Mouse (Mus musculus) brain, embryonic 14.5 days (tissue): ENCODE results near the gene Eif2ak2. TPM values are rescaled to one million over a fixed set of nuclear protein-coding genes. Genes with fewer than 3 reads are reported as not detected.

Experiments used
- DNase-seq: peaks from one replicate; pipeline ENCODE4 v3.0.0-alpha.2; 2011; ENCODE audit warnings: low read depth
- CTCF ChIP-seq: fragments of 200-500 bp; IDR thresholded peaks from 2 replicates; pipeline ENCODE4 v1.5.1; 2012; ENCODE audit warnings: inconsistent platforms, mild to moderate bottlenecking, moderate library complexity, borderline replicate concordance; ENCODE audit not compliant: insufficient read depth, insufficient read length; ENCODE audit errors: extremely low read depth
- POLR2A ChIP-seq: fragments of 200-500 bp; IDR thresholded peaks from 2 replicates; pipeline ENCODE4 v1.6.1; 2012; ENCODE audit warnings: mild to moderate bottlenecking, inconsistent platforms, borderline replicate concordance; ENCODE audit not compliant: poor library complexity, insufficient read depth, insufficient read length, severe bottlenecking; ENCODE audit errors: extremely low read depth
- polyA plus RNA-seq: library from polyadenylated mRNA; depleted of rRNA; stranded (reverse); fragments of >200 nt; gene quantifications from 2 replicates; pipeline ENCODE4 v1.2.3, GENCODE M21; 2012

Gene Eif2ak2
- polyA plus RNA-seq, 1 experiment, result 2.3 TPM

DNA sequence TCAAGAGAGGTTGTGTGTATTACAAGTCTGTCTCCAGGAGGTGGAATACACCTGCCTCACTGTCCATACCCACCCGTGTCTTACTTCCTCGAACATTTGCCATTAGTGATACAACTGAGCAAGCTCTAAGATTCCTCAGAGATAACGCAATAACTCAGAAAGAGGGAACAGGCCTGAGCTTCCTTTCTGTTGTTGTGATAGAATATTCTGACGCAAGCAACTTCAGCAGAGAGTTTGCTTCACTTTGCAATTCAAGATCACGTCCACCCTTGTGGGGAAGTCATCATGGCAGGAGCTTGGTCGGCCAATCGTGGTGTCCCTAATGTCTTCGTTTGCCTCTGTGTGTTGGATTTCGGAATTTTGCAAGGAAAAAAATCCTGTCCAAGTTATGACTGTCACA, 8.6 kb upstream of the Eif2ak2 start:
- TF ChIP-seq POLR2A (no peak), CTCF (no peak)
- no peak for DNase-seq

DNA sequence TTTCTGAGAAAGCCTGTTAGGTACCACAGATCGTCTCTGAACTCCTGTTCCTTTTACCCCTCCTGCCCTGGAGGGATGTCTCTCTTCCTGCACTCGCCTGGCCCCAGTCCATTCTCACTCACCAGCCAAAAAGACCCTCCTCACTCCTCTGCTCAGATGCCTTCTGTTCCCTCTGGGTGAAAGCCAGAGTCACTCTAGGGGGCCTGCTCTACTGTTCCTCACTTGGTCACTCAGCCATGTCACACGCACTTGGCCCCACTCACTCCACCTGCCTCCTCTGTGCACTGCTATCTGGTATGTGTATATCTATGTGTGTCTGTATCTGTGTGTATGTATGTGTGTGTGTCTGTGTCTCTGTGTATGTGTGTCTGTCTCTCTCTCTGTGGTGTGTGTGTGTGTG, 6.8 kb upstream of the Eif2ak2 start:
- peak; percentile 48 for DNase-seq
- TF ChIP-seq POLR2A, result no peak
- TF ChIP-seq CTCF, result no peak

DNA sequence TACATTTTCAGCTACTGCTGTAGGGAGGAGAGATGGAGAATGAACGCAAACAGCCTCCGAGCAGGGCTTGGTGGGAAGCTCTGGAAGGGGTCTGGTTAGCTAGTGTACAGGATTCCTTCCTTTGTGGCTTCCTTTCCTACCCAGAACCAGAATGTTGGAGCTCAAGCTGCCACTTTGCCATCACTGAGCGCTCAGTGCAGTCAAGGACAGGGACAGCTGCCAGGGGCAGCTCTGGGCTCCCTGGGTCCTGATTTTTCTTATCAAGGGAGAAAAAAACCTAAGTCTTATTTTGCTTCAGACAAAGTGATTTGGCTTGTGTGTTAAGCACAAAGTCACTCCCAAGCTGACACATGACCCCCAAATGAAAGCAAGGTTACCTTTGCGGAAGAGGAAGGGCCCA, 6.2 kb upstream of the Eif2ak2 start:
- no peak for DNase-seq
- TF ChIP-seq POLR2A, result no peak
- TF ChIP-seq CTCF, result no peak

DNA sequence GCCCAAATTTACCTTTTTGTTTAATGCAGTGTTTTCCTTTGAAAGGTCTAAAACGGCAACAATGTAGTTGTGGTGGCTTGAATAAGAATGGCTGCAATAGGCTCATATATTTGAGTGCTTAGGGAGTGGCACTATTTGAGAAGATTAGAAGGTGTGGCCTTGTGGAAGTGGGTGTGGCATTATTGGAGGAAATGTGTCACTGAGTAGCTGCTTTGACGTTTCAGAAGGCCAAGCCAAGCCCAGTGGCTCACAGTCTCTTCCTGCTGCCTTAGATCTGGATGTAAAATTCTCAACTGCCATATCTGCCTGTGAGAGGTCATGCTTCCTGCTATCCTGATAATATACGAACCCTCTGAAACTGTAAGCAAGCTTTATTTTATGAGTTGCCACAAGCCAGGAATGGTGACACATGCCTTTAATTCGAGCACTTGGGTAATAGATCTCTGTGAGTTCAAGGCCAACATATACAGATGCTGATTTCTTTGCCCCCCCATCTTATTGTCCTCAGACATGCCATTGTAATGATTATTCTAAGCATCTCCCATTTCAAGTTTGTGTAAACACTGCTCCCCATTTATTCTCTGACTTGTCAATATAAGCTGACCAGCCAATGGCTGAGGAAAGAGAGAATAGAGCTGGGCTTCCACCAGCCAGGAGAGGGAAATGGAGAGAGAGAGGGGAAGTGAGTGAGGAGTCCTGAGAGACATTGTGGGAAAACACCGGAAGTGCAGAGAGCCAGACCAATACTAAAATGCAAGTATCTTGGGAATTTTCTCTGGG, 3.1 kb upstream of the Eif2ak2 start:
- no peak for TF ChIP-seq POLR2A
- no peak for TF ChIP-seq CTCF
- DNase-seq, result no peak

DNA sequence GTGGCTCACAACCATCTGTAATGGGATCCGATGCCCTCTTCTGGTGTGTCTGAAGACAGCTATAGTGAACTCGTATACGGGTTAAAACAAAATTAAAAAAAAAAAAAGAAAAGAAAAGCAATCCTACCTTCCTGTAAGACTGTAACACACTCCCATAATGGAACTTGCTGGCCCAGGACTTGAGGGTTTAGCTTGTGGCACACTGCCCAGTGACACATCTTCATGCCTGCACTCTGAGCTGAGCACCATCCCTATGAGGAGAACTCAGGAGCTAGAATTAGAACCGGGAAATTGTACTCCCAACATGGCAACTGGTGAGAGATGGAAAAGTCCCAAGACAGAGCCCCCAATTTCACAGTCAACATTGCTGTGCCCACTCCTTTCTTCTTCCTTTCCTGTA, 918 bp upstream of the Eif2ak2 start:
- DNase-seq, result no peak
- TF ChIP-seq POLR2A (no peak), CTCF (no peak)

DNA sequence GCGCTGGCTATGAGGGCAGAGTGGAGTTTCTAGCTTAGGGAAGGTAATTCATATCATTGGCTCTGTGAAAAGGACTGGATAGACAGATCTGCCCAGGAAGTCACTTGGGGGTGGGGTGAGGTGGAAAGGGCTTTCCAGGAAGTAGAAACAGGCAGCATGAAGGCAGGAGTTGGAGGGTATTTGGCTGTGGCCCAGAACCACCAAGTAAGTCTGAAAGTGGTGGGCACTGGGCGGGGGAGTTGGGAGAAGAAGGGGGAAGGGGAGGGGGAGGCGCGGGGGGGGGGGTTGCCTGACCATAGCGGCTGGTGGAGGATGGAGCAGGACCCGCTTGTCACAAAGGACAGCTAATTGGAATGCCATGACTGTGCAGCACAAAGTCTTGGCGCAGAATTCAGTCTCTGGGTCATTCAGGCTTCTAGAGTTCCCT, 482 bp downstream of the Eif2ak2 start:
- DNase-seq, result peak; percentile 62
- TF ChIP-seq POLR2A, result no peak
- TF ChIP-seq CTCF, result no peak

DNA sequence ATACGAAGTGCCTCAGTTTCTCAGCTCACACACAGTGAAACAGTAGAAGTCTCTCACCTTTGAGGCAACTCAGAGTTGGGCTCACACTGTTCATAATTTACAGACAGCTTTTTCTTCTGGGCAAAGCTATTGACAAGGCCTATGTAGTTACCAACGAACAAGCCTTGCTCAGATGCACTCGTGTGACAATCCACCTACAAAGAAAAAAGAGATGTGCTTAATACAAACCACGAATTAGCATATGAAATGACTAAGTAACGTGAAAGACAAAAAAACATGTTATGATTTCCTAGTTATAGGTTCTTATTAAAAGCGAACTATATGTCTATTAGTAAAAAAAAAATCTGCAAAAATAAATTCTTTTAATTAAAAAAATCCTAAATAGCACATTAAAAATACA, 8.5 kb downstream of the Eif2ak2 start:
- no peak for TF ChIP-seq POLR2A
- TF ChIP-seq CTCF, result no peak
- no peak for DNase-seq

DNA sequence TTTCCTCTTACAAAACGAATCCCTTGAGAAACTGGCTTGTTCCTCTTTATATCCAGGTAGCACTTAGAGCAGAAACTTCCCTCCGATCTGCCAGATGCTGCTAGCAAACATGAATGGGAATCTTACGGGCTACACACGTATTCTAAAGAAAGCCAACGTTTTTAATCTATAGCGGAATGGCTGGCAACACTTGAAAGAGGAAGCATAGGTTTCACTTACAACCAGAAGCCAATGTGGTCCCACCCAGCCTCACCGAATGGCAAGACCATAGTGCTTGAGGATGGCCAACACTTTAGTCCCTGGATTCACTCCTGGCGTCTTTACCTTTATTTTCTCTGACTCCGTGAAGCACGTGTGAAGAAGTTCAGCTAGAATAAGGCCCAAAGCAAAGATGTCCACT, 26.1 kb downstream of the Eif2ak2 start:
- TF ChIP-seq CTCF (no peak), POLR2A (no peak)
- DNase-seq, result no peak

DNA sequence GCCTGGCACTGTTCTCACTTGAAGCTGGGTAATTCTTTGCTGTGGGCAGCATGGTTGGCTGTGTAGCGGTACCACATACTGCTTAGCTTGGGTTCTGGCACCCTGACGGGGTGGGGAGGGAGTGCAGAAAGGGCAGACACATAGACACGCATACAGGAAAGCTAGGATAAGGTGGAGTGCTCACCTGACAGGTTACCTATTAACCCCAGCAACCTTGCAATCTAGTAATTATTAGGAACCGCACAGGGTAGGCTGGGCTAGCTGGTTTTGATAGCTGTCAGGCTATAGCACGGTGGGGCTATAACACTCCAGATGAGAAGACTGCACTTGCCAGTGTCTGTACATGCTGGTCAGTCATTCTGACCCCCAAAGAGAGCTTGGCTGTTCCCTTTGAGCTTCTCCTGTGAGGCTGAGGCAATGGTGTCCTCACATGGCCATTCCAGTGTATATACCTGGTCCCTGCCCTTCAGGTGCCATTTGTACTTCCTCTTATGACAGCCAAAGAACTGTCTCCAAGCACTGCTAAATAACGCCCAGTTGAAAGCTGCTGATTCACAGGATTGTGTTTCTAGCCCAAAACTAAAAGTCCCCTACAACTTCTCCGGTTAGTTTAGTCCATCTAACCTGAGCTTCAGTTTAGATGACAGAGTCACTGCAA, 40.0 kb downstream of the Eif2ak2 start:
- no peak for TF ChIP-seq CTCF
- DNase-seq, result no peak

DNA sequence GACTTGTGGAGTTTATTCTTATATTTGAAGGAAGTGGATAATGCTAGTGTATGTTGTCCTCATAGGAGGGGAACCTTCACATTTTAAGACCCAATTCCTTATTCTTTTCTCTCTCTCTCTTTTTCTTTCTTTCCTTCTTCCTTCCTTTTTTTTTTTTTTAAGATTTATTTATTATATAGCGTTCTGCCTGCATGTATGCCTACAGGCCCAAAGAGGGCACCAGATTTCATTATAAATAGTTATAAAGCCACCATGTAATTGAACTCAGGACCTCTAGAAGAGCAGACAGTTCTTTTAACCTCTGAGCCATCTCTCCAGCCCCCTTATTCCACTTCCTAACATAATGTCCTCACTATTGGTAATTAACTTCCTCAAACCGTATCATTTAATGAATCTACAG, 46.3 kb downstream of the Eif2ak2 start:
- TF ChIP-seq POLR2A (no peak), CTCF (no peak)
- DNase-seq, result peak; percentile 25

DNA sequence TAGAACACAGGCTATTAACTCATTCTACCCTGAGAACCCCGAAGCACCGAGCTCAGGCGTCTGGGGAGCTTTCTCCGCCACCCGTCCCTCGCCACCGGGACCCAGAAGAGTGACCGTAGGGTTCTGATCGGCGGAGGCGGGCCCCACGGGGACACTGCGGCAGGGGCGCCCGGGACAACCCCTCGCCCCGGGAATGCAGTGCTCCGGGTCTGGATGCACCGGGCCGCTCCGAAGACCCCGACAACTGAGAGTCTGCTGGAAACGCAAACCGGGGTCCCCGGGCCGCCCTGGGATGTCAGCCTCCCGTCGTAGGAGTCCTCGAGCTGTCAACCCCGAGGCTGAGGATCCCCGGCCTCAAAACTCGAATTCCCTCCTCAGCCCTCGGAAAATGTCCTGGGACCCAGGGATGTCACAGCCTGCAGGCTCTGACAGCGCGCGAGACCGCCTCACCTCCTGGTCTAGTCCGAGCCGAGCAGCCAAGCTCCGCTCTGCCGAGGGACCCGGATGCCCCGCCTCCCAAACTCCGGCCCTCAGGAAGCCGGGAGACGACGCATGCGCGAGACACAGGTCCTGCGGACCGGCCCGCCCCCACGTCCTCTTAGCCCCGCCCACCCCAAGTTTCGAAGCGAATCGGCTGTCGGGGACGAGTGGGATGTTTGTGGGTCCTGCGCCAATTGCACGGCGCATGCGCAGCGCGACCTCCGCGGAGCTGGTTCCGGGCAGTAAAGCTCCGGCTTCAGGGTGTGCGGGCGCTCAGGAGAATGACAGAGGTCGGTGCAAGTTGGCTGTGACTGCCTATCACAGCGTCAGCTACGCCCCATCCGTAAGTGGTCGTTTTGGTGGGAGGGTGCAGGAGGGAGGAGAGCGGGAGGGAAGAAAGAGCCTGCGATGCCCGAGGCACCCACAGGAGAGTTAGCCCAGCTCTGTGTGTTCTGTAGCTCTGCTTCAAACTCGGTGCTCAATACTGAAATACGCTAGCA, 47.2 kb downstream of the Eif2ak2 start, which contains the start of the genes Heatr5b and Gpatch11:
Gene Heatr5b (minus strand): TSS at position 509 of the 980 bp plus-strand sequence.
Gene Gpatch11 (plus strand): TSS at position 712 of the 980 bp plus-strand sequence.
- TF ChIP-seq POLR2A, result peak; percentile 74; the same call in 1 of the 2 replicates
- TF ChIP-seq CTCF, result no peak
- DNase-seq, result peak; percentile 100

DNA sequence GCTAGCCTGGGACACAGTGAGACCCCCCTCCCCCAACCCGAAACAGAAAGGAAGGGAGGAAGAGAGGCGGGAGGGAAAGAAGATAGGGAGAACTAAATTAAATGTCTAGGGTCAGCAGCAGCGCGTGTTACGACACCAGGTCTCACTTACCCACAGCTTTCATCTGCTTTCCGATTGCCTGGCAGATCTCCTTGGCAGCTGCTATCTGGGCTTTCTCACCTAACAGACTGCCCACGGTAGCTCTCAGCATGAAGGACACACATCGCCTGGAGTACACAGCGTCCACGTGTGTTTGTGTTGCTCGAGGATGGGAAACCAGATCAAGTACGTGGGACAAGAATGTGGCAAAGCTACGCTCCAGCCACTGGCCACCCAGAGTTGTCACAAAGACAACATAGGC, 58.0 kb downstream of the Eif2ak2 start:
- TF ChIP-seq POLR2A (no peak), CTCF (no peak)
- no peak for DNase-seq
